Mouse (Mus musculus) layer of hippocampus, postnatal 36 days (tissue): ENCODE measurements around the gene Chac1. TPM values are rescaled to one million over a fixed set of nuclear protein-coding genes. Genes with fewer than 3 reads are reported as not detected.

Experiments
- DNase-seq, 2 experiments: peaks; one replicate each; pipeline ENCODE4 v3.0.0; 2022
- total RNA-seq, 2 experiments: library from RNA; stranded (reverse); gene quantifications; 2 replicates each; pipeline ENCODE4 v1.2.3; 2021

Gene Chac1
- total RNA-seq, 2 experiments from 2014 or later = 5.2 to 5.8 TPM

GRCm38 (mm10) chr2:119327942-119328526 lies 23.0 kb upstream of the Chac1 start:
- DNase-seq = no peak

GRCm38 (mm10) chr2:119328546-119328945 lies 22.5 kb upstream of the Chac1 start:
- DNase-seq = no peak

- no peak for DNase-seq
Measured at GRCm38 (mm10) chr2:119329123-119329817, 21.8 kb upstream of the Chac1 start.

GRCm38 (mm10) chr2:119330795-119331194 lies 20.2 kb upstream of the Chac1 start:
- no peak for DNase-seq

GRCm38 (mm10) chr2:119332177-119332661 lies 18.8 kb upstream of the Chac1 start:
- DNase-seq = no peak

- no peak for DNase-seq
Measured at GRCm38 (mm10) chr2:119334135-119334534, 16.9 kb upstream of the Chac1 start.

- DNase-seq = no peak
Measured at GRCm38 (mm10) chr2:119334964-119335525, 16.0 kb upstream of the Chac1 start.

GRCm38 (mm10) chr2:119335535-119335934 lies 15.5 kb upstream of the Chac1 start:
- no peak for DNase-seq

- DNase-seq = no peak
Measured at GRCm38 (mm10) chr2:119336002-119336401, 15.0 kb upstream of the Chac1 start.

- no peak for DNase-seq
Measured at GRCm38 (mm10) chr2:119336470-119336869, 14.6 kb upstream of the Chac1 start.

- peak; percentile 77 to 79 for DNase-seq
Measured at GRCm38 (mm10) chr2:119337425-119338265, 13.4 kb upstream of the Chac1 start.

GRCm38 (mm10) chr2:119344537-119345138 lies 6.4 kb upstream of the Chac1 start:
- DNase-seq = no peak

- no peak for DNase-seq
Measured at GRCm38 (mm10) chr2:119353707-119354106, 2.7 kb downstream of the Chac1 start.

GRCm38 (mm10) chr2:119355089-119355488 lies 4.1 kb downstream of the Chac1 start:
- DNase-seq = no peak

GRCm38 (mm10) chr2:119355651-119356050 lies 4.6 kb downstream of the Chac1 start:
- DNase-seq = no peak

GRCm38 (mm10) chr2:119356310-119356709 lies 5.3 kb downstream of the Chac1 start:
- no peak for DNase-seq

- DNase-seq = no peak
Measured at GRCm38 (mm10) chr2:119356805-119357204, 5.8 kb downstream of the Chac1 start.

- DNase-seq = no peak
Measured at GRCm38 (mm10) chr2:119358249-119358648, 7.2 kb downstream of the Chac1 start.

- no peak for DNase-seq
Measured at GRCm38 (mm10) chr2:119359721-119360291, 8.8 kb downstream of the Chac1 start.

- DNase-seq = no peak
Measured at GRCm38 (mm10) chr2:119364969-119365368, 13.9 kb downstream of the Chac1 start.

GRCm38 (mm10) chr2:119367346-119367745 lies 16.3 kb downstream of the Chac1 start:
- no peak for DNase-seq

GRCm38 (mm10) chr2:119370116-119370515 lies 19.1 kb downstream of the Chac1 start:
- DNase-seq = no peak
